7 mouse cellular contexts compared by ENCODE assay signal in the genomic region with DNA sequence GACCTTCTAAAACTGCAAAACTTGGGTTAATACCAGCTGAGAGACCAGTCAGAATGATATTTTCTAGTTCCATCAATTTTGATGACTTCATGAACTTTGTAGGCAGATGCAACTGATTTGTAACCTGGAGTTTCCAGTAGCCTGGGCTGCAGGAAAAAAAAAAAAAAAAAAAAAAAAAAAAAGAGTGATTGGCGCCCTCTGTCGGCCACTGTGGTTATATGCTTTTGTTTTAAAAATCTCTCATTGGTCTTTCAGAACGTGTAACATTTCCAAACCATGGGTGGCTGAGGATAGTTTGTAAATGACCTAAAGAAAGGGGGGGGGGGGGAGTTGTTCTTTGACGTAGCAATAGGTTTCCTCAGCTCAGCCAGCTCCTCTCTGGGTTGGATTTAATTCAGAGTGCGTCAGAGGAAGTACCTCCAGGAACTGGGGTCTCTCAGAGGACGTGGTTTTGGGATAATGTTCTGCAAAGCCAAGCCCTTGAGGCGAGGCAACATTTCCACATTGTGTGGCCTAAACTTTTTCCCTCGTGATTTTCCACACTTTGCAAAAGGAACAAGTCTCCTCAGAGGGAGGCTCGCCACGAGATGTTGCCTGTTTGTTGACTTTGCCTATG. TPM values are rescaled to one million over a fixed set of nuclear protein-coding genes. Genes with fewer than 3 reads are reported as not detected.
DNase-seq lines count a peak whose midpoint lies in the region; ATAC-seq lines count a peak whose summit lies in the region.

No protein-coding gene starts in this region.

- no peaks in the 10 kb centered on the region for H3K9me3 ChIP-seq in heart, embryonic 15.5 days (replicated peaks)

- DNase-seq in 3134 (ENCODE audit: extremely low read depth, insufficient read length, low spot score) (peak; percentile 30), liver (peak; percentile 27)
- peak; percentile 81 for DNase-seq in CD4-positive helper T cell, adult 2 months (ENCODE audit: low read depth, low spot score)
- DNase-seq in cerebellum, postnatal 10 days, result peak; percentile 47 to 65
- DNase-seq in neural tube, embryonic 10.5 days (ENCODE audit: extremely low spot score, low spot score), result peak; percentile 52

- no peak overlapping the region for H3K9ac ChIP-seq in heart, embryonic 15.5 days

- no peaks in the 10 kb centered on the region for H3K36me3 ChIP-seq in heart, embryonic 15.5 days

- 31% methylated on average over 10 of the region's 10 CpGs for WGBS in heart, embryonic 15.5 days

- peak overlapping the region; percentile 1; the same call in 1 of the 2 replicates for H3K4me3 ChIP-seq in heart, embryonic 15.5 days

- H3K27me3 ChIP-seq in heart, embryonic 15.5 days, result no peaks in the 10 kb centered on the region

- H3K27ac ChIP-seq in heart, embryonic 15.5 days, result no peak overlapping the region

- peak overlapping the region; percentile 38 for H3K4me2 ChIP-seq in heart, embryonic 15.5 days

- H3K4me1 ChIP-seq in heart, embryonic 15.5 days (replicated peaks), result peaks cover 12% of the 10 kb centered on the region; the same call in 1 of the 2 replicates

- ATAC-seq in heart, embryonic 15.5 days (replicated peaks; ENCODE audit: insufficient number of reproducible peaks, insufficient read depth, low FRiP score, low read depth), result no peak
- no peak for ATAC-seq in frontal cortex, adult (ENCODE audit: low TSS enrichment)

RNA-seq across cellular contexts. Expression of a gene that starts 7.0 kb away (rescaled TPM):
- polyA plus RNA-seq in heart, embryonic 15.5 days (2015; fragmentation: Nextera tagmentation; extraction: Ambion mirVana), result 0.16 and 2.0 TPM in 2 replicates

RNA-seq across cellular contexts. Expression of a gene that starts 52.8 kb away (rescaled TPM):
- 31.5 and 34.7 TPM in 2 replicates for polyA plus RNA-seq in heart, embryonic 15.5 days (2015; fragmentation: Nextera tagmentation; extraction: Ambion mirVana)

Comparison
In these comparisons a context has a peak if more than half of its experiments do, and no peak if none do; other contexts are left out.
1. DNase-seq: peak in every context shown above with its lines; median percentile 81 in CD4-positive helper T cell, adult 2 months; 56 in cerebellum, postnatal 10 days; 52 in neural tube, embryonic 10.5 days; 30 in 3134; 27 in liver.